Comparison of ENCODE assay signal across 10 mouse cellular contexts in genomic region chr5:35671474-35671891, GRCm38 (mm10). TPM values are rescaled to one million over a fixed set of nuclear protein-coding genes. Genes with fewer than 3 reads are reported as not detected.
A peak's percentile ranks its signal among the peaks of the same experiment; 100 is the strongest.
DNase-seq lines count a peak whose midpoint lies in the region; ATAC-seq and TF ChIP-seq lines count a peak whose summit lies in the region.
"Had no signal": no experiment of that assay in that cellular context is flagged by ENCODE, and none has a peak within 500 bp of the region (broad histone marks: within the 10 kb centered on the region; RNA-seq: fewer than 3 reads in every experiment).

No protein-coding gene starts in this region.

- H3K27me3 ChIP-seq in kidney, embryonic 14.5 days (ENCODE audit: control insufficient read depth, insufficient read depth, low read length) = no peaks in the 10 kb centered on the region
- H3K27me3 ChIP-seq in embryonic facial prominence, embryonic 10.5 days (replicated peaks; ENCODE audit: low read depth, poor library complexity, severe bottlenecking) = peaks cover 8% of the 10 kb centered on the region
- H3K27me3 ChIP-seq in heart, embryonic 16.5 days (ENCODE audit: control insufficient read depth, insufficient read depth, low read length) = peaks cover 2% of the 10 kb centered on the region; the same call in 1 of the 2 replicates
- no peaks in the 10 kb centered on the region for H3K27me3 ChIP-seq in testis, adult 2 months (ENCODE audit: control insufficient read depth, insufficient read depth, low read length)

- 66% methylated on average over 9 of the region's 9 CpGs for WGBS in kidney, embryonic 14.5 days
- 73% methylated on average over 9 of the region's 9 CpGs for WGBS in embryonic facial prominence, embryonic 10.5 days
- WGBS in heart, embryonic 16.5 days = 35% methylated on average over 9 of the region's 9 CpGs

- H3K9ac ChIP-seq in kidney, embryonic 14.5 days (ENCODE audit: low read depth, low read length) = no peak overlapping the region
- H3K9ac ChIP-seq in heart, embryonic 16.5 days (ENCODE audit: low read length) = peak overlapping the region; percentile 39

- no peak overlapping the region; the same call in 1 of the 2 replicates for H3K27ac ChIP-seq in kidney, embryonic 14.5 days (ENCODE audit: low read depth, low read length)
- peak overlapping the region; percentile 79 for H3K27ac ChIP-seq in embryonic facial prominence, embryonic 10.5 days (replicated peaks)
- H3K27ac ChIP-seq in heart, embryonic 16.5 days (ENCODE audit: low read length) = peak overlapping the region; percentile 60
- peak overlapping the region; percentile 71 for H3K27ac ChIP-seq in testis, adult 2 months (ENCODE audit: control insufficient read depth, insufficient read depth, low read depth, low read length)

- peaks cover 40% of the 10 kb centered on the region for H3K4me1 ChIP-seq in kidney, embryonic 14.5 days (ENCODE audit: control insufficient read depth, insufficient read depth, low read length)
- H3K4me1 ChIP-seq in embryonic facial prominence, embryonic 10.5 days = peaks cover 75% of the 10 kb centered on the region
- H3K4me1 ChIP-seq in heart, embryonic 16.5 days (ENCODE audit: control insufficient read depth, insufficient read depth, low read length) = peaks cover 49% of the 10 kb centered on the region
- H3K4me1 ChIP-seq in testis, adult 2 months (ENCODE audit: control insufficient read depth, insufficient read depth, low read length) = peaks cover 7% of the 10 kb centered on the region

- no peak for TF ChIP-seq POLR2A in testis, adult 2 months (IDR thresholded peaks at IDR 0.05; ENCODE audit: control insufficient read depth, low read depth, low read length)

- TF ChIP-seq CTCF in testis, adult 2 months (IDR thresholded peaks at IDR 0.05; ENCODE audit: control insufficient read depth, insufficient read depth, insufficient replicate concordance, low read depth, low read length) = no peak

- H3K36me3 ChIP-seq in kidney, embryonic 14.5 days (ENCODE audit: control insufficient read depth, insufficient read depth, low read length) = no peaks in the 10 kb centered on the region
- H3K36me3 ChIP-seq in embryonic facial prominence, embryonic 10.5 days (replicated peaks) = no peaks in the 10 kb centered on the region
- H3K36me3 ChIP-seq in heart, embryonic 16.5 days (ENCODE audit: control insufficient read depth, insufficient read depth) = no peaks in the 10 kb centered on the region
- H3K36me3 ChIP-seq in testis, adult 2 months (ENCODE audit: control insufficient read depth, insufficient read depth, low read length) = no peaks in the 10 kb centered on the region
- H3K36me3 ChIP-seq: G1E had no signal

- no peak overlapping the region for H3K4me2 ChIP-seq in kidney, embryonic 14.5 days (replicated peaks; ENCODE audit: low read depth, low read length)
- H3K4me2 ChIP-seq in heart, embryonic 16.5 days (ENCODE audit: low read depth, low read length) = no peak overlapping the region

- DNase-seq in kidney, adult 11 months = peak; percentile 70
- no peak for DNase-seq in embryonic facial prominence, embryonic 10.5 days (ENCODE audit: low spot score)
- DNase-seq in layer of hippocampus, adult 18-20 months (ENCODE audit: low spot score in 2 of 2) = peak; percentile 17 to 69
- DNase-seq in lung, postnatal 10 days = peak; percentile 90

- no peaks in the 10 kb centered on the region for H3K9me3 ChIP-seq in kidney, embryonic 14.5 days (ENCODE audit: control insufficient read depth, low read length)
- no peaks in the 10 kb centered on the region for H3K9me3 ChIP-seq in embryonic facial prominence, embryonic 10.5 days
- no peaks in the 10 kb centered on the region for H3K9me3 ChIP-seq in heart, embryonic 16.5 days (replicated peaks; ENCODE audit: control insufficient read depth, low read length)
- H3K9me3 ChIP-seq: G1E had no signal

- no peak overlapping the region for H3K4me3 ChIP-seq in kidney, embryonic 14.5 days (ENCODE audit: low read length)
- H3K4me3 ChIP-seq in embryonic facial prominence, embryonic 10.5 days = no peak overlapping the region
- H3K4me3 ChIP-seq in heart, embryonic 16.5 days (ENCODE audit: low read length) = no peak overlapping the region
- H3K4me3 ChIP-seq in testis, adult 2 months (ENCODE audit: control insufficient read depth, low read depth, low read length) = no peak overlapping the region

- no peak; the same call in 1 of the 2 replicates for ATAC-seq in kidney, embryonic 14.5 days (ENCODE audit: low FRiP score, low TSS enrichment)
- 0 out of 2 replicates have a peak, but pooled peaks have one; percentile 30 for ATAC-seq in heart, embryonic 16.5 days (replicated peaks; ENCODE audit: extremely low read depth, insufficient read depth, low FRiP score)
- no peak for ATAC-seq in monocyte, adult 5-6 weeks (replicated peaks; ENCODE audit: insufficient number of reproducible peaks, low FRiP score, low TSS enrichment, poor library complexity, severe bottlenecking)

RNA-seq across cellular contexts. Expression of gene Htra3, which starts 8.1 kb away (rescaled TPM):
- polyA plus RNA-seq in kidney, embryonic 14.5 days (2014; fragmentation: Nextera tagmentation; extraction: Ambion mirVana) = 7.0 and 8.6 TPM in 2 replicates
- polyA plus RNA-seq in embryonic facial prominence, embryonic 10.5 days (2016; fragmentation: Nextera tagmentation; extraction: Ambion mirVana) = 4.2 and 5.4 TPM in 2 replicates
- 16.3 and 17.2 TPM in 2 replicates for polyA plus RNA-seq in heart, embryonic 16.5 days (2015; fragmentation: Nextera tagmentation; extraction: Ambion mirVana)
- total RNA-seq in layer of hippocampus, adult 18-20 months (2021) = 1 to 10 TPM; 7.5 to 7.7 TPM
- polyA plus RNA-seq in testis, adult 2 months (2012; rRNA removed) = 14.8 and 15.0 TPM in 2 replicates
- total RNA-seq in monocyte, adult 5-6 weeks (2017) = not detected in 3 replicates
- total RNA-seq: G1E; hematopoietic stem cell, adult 5-6 weeks had no signal
- polyA plus RNA-seq: G1E had no signal
